Mouse (Mus musculus): ENCODE measurements around the gene Tmem120b.
A peak's percentile ranks its signal among the peaks of the same experiment; 100 is the strongest.
"Not testable (repeated sequence)": the region's sequence is repeated elsewhere in the genome, so short reads cannot be mapped to it uniquely, and the experiment has no call there.

The Tmem120b gene

DNA sequence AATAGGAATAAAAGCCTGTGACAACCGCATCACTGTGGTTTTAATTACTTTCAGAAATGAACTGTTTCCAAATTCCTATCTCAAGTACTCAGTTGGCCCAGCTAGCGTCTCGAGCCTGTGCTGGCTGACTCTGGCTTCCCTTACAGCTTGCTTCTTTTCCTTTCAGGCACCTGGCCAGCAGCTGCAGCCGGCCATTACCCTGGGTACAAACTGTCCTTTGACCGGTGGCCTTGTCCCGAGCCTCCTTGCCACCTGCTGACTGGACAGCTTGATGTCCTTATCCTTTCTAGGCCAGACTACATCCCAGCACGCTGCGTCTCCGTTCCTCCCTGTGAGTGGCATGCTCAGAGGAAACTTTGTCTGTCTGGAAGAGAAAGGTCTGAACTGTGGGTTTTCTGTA, 17.3 kb upstream of the Tmem120b start:
- ATAC-seq (ENCODE audit: insufficient number of reproducible peaks, low FRiP score, low TSS enrichment) = no peak

DNA sequence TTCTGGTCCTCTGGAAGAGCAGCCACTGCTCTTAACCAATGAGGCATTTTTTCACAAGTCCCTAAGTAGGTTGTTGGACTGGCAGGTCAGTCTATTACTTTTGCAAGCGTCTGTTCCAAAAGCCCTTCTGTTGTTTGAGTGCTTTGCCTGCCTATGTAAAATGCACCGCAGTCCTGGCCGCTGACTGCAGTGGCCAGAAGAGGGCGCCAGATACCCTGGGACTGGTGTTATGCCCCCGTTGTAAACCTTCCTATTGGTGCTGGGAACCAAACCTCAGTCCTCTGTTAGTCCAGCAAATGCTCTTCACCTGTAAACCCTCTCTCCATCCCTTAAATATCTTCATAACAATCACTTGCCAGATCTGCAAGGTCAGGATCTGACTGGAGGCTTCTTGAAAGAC, 16.5 kb upstream of the Tmem120b start:
- ATAC-seq (ENCODE audit: insufficient number of reproducible peaks, low FRiP score, low TSS enrichment) = no peak

GRCm38 (mm10) chr5:123057366-123058250, 10.6 kb upstream of the Tmem120b start:
- ATAC-seq (ENCODE audit: insufficient number of reproducible peaks, low FRiP score, low TSS enrichment) = peak; percentile 98

DNA sequence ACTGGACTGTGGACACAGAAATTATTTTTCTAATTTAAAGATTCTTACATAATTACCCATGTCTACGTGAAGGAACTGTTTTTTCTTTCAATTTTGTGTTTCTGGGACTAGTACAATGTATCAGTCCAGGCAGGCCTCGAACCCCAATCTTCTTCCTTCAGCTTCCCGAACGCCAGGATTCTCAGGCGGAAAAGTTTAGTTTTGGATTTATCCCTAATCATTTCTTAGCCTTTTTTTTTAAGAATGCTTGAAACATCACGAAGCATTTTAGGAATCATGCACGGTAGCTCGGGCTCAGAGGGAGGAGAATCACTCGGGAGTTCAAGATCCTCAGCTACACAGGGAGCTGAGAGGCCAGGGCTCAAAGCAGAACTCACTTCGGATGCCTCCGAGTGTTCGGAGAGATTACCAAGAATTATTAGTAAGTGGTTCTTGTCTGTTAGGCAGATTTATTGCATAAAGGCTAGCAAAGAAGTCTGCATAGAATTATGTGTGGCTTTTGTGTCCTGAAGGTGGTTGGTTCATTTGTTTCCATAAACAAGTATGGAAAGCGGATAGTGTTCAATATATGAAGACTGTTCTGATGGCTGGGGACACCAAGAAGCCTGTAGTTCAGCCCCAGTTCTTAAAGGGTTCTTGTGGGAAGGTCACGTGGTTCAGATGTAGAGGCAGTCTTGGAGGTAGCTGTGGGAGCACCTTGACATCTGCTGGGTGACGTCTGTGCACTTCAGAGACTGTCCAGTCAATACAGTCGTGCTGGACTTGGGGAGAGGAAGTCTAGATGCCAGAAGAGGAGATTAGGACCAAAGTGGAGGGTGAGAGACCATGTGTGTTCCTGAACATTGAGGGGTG, 9.7 kb upstream of the Tmem120b start:
- ATAC-seq (ENCODE audit: insufficient number of reproducible peaks, low FRiP score, low TSS enrichment) = no peak

DNA sequence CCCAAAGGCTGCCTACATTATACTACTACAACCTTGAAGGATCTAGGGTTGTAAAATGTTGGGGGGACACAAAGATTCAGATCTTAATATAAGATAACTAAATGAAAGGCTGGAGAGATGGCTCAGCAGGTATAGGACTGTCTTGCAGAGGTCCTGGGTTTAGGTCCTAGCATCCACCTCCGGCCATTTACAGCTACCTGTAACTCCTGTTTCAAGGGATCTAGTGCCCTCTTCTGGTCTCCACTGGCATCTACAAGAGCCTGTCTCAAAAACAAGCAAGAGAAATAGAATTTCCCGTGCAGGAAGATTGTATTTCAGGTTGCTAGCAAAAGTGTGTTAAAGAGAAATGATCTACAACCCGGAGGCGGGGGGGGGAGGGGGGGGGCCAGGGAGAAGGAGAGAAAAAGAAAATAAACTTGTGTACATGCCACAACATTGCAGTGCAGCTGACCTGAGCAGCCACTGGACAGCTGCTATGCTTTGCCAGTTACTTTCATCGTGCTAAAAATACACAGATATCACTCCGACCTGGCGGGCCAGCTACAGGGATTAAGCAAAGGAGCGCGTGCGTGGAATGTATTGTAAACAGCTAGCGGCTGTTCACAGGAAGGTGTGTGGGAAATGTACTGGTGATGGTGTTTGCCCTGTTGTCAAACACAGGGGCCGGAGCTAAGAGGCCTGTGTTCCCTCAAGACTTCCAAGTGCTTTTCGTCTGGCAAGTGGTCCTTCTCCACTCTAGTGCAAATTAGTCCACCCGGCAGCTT, 8.3 kb upstream of the Tmem120b start:
- no peak for ATAC-seq (ENCODE audit: insufficient number of reproducible peaks, low FRiP score, low TSS enrichment)

DNA sequence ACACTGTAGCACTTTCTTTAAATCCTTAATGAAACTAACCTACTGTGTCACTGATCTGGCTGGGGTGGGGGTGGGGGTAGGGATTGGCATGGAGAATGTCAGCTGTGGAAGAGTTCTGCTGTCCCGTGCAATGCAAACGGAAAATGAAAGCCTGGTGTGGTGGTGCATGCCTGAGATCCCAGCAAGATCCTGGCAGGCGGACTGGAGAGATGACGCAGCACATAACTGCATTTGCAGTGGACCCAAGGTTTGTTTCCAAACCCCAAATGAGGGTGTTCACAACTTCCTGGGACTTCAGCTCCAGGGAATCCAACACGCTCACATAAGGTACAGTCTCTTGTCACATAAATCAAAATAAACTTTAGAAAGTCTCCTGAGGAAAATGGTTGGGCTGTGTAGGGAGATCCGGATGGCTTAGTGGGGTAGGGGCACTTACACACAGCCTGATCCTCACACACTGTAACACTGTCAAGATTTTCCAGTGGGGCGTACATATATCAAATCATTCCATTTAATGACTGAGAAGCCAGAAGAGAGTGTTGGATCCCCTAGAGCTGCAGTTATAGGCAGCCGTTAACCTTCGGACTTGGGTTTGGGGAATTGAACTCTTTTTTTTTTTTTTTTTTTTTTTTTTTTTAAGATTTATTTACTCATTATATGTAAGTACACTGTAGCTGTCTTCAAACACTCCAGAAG, 7.4 kb upstream of the Tmem120b start:
- ATAC-seq (ENCODE audit: insufficient number of reproducible peaks, low FRiP score, low TSS enrichment) = no peak

GRCm38 (mm10) chr5:123061402-123061749, 6.8 kb upstream of the Tmem120b start:
- ATAC-seq (ENCODE audit: insufficient number of reproducible peaks, low FRiP score, low TSS enrichment) = not testable (repeated sequence)

DNA sequence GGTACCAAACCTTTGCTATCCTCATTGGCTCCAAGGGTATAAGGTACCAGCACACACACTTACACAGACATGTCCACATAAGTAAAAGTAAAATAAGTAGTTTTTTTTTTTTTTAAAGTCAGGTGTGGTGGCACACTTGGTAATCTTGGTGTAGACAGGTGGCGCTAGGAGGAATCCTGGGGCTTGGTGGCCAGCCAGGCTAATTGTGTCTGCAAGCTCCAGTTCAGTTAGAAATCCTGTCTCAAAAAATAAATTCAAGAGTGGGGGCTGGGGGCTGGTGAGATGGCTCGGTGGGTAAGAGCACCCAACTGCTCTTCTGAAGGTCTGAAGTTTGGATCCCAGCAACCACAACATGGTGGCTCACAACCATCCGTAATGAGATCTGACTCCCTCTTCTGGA, 5.1 kb upstream of the Tmem120b start:
- ATAC-seq (ENCODE audit: insufficient number of reproducible peaks, low FRiP score, low TSS enrichment) = no peak

GRCm38 (mm10) chr5:123064207-123064606, 4.0 kb upstream of the Tmem120b start:
- no peak; the same call in 1 of the 2 replicates for ATAC-seq (ENCODE audit: insufficient number of reproducible peaks, low FRiP score, low TSS enrichment)

- ATAC-seq (ENCODE audit: insufficient number of reproducible peaks, low FRiP score, low TSS enrichment) = no peak
Observed at GRCm38 (mm10) chr5:123067395-123067995, 720 bp upstream of the Tmem120b start.

DNA sequence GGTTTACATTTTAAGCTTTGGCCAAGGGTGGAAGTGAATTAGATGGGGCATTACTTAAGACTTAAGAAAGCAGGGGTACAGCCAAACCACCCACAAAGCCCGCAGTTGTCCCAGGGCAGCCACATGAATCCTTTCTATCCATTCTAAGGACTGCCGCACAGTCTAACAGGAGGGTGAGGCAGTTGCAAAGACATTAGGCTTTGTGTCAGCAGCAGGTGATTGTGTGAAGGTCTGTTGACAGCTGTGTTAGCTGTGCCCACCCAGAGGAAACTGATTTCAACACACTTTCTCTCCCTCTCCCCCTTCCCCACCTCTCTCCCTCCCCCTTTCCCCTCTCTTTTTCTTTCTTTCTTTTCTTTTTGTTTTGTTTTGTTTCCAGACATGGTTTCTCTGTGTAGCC, 499 bp downstream of the Tmem120b start:
- ATAC-seq (ENCODE audit: insufficient number of reproducible peaks, low FRiP score, low TSS enrichment) = no peak

- ATAC-seq (ENCODE audit: insufficient number of reproducible peaks, low FRiP score, low TSS enrichment) = peak; percentile 88; the same call in 1 of the 2 replicates
Observed at GRCm38 (mm10) chr5:123075576-123076418, 7.6 kb downstream of the Tmem120b start.

GRCm38 (mm10) chr5:123076419-123077281, 8.4 kb downstream of the Tmem120b start:
- peak; percentile 74; the same call in 1 of the 2 replicates for ATAC-seq (ENCODE audit: insufficient number of reproducible peaks, low FRiP score, low TSS enrichment)

DNA sequence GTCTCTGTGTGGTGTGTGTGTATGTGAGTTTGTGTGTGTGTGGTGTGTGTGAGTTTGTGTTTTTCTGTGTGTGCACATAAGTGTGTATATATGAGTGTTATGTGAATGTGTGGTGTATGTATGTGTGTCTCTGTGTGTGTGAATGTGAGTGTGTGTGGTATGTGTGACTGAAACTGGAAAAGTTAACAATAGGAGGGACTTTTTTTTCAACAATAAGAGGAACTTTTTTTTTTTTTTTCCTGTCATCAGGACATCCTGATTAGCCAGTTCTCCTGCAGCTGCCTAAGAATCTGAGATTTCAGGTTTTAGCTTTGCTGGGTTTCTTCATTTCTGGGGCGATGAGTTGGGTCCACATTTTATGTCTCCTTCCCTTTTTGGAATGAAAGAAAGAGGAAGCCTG, 11.4 kb downstream of the Tmem120b start:
- no peak for ATAC-seq (ENCODE audit: insufficient number of reproducible peaks, low FRiP score, low TSS enrichment)

DNA sequence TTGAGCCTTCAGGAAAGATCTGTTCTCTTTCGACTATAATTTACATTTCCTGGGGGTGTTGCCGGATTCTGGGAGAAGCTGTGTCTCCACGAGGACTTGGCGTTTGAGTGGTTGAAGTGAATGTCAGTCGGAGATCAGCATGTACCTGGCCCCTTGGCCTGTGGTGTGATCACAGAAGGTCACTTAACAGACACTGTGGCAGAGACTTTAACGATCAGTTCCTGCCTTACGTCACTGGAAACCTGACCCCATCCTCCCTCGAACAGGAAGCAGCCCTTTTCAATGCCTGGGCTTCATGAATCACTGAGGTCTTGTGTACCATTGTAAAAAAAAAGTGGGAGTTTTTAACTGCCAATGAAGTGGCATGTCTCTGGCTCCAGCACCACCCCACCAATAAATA, 11.8 kb downstream of the Tmem120b start:
- ATAC-seq (ENCODE audit: insufficient number of reproducible peaks, low FRiP score, low TSS enrichment) = no peak

- ATAC-seq (ENCODE audit: insufficient number of reproducible peaks, low FRiP score, low TSS enrichment) = no peak
Observed at GRCm38 (mm10) chr5:123080510-123080909, 12.3 kb downstream of the Tmem120b start.

DNA sequence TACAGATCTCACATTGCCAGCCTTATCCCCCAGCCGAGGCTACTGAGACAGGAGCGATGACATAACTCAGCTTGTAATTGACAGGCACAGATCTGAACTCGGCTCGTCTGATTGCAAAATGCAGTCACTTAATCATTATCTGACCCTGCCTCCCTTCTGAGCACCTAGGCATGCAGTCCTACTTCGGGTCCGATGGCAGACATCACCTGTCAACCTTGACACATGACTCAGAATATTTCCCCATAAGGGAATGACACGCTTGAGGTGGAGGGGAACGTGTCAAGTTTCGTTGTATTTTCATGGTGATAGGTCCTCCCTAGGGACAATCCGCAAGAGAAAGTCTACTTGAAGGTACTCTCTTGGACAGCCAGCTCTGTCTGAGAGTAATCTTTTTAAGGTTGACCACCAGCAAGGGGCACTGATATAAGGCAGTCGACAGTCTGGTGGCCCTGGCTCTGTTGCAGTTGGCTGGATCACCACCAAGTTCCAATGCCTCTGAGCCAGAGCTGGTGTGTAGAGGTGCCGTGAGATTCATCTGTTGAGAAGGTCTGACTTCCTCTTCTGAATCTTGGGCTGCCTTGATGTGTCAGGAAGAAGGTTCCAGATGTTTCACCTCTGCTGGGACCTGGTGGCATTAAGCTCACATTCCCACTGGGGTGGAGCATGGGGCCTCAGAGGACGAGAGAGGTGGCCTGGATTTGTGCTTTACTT, 15.3 kb downstream of the Tmem120b start:
- no peak for ATAC-seq (ENCODE audit: insufficient number of reproducible peaks, low FRiP score, low TSS enrichment)

Measured in cerebellum, adult (tissue).